Mouse (Mus musculus): Measurements from ENCODE around the gene Uhrf1bp1. TPM values are rescaled to one million over a fixed set of nuclear protein-coding genes. Genes with fewer than 3 reads are reported as not detected.

The Uhrf1bp1 gene
- total and polyA plus RNA-seq, 2 experiments from 2014 or later: 3.4 to 19.9 TPM

GRCm38 (mm10) chr17:27883994-27884393 is 27.8 kb downstream of the Uhrf1bp1 start:
- Histone ChIP-seq H3K27ac (no peak overlapping the region), H3K4me2 (ENCODE audit: low read depth, low read length) (no peak overlapping the region), H3K36me3 (ENCODE audit: insufficient read depth, low read length) (peaks cover 68% of the 10 kb centered on the region), H3K9me3 (ENCODE audit: low read length) (no peaks in the 10 kb centered on the region), H3K4me1 (ENCODE audit: insufficient read depth, low read length) (no peaks in the 10 kb centered on the region), H3K27me3 (ENCODE audit: insufficient read depth, low read length) (no peaks in the 10 kb centered on the region), H3K4me3 (ENCODE audit: low read length) (no peak overlapping the region), H3K9ac (replicated peaks; ENCODE audit: low read length) (no peak overlapping the region)
- 91% methylated on average over 6 of the region's 6 CpGs for WGBS
- ATAC-seq: no peak
- DNase-seq (ENCODE audit: low spot score): no peak
- TF ChIP-seq CTCF (IDR thresholded peaks at IDR 0.05; ENCODE audit: low read depth): no peak

- 78% methylated on average over 19 of the region's 19 CpGs for WGBS
- H3K4me1 ChIP-seq (ENCODE audit: insufficient read depth, low read length): no peaks in the 10 kb centered on the region
- H3K9ac ChIP-seq (replicated peaks; ENCODE audit: low read length): no peak overlapping the region
- no peak overlapping the region for H3K27ac ChIP-seq
- no peak overlapping the region for H3K4me3 ChIP-seq (ENCODE audit: low read length)
- peaks cover 58% of the 10 kb centered on the region for H3K36me3 ChIP-seq (ENCODE audit: insufficient read depth, low read length)
- 0 out of 2 replicates have a peak, but pooled peaks have one; percentile 21 for ATAC-seq
- H3K4me2 ChIP-seq (ENCODE audit: low read depth, low read length): no peak overlapping the region
- no peaks in the 10 kb centered on the region for H3K27me3 ChIP-seq (ENCODE audit: insufficient read depth, low read length)
- DNase-seq (ENCODE audit: low spot score): peak; percentile 17
- TF ChIP-seq CTCF (IDR thresholded peaks at IDR 0.05; ENCODE audit: low read depth): peak; percentile 40
- H3K9me3 ChIP-seq (ENCODE audit: low read length): no peaks in the 10 kb centered on the region
These were observed 30.4 kb downstream of the Uhrf1bp1 start for GRCm38 (mm10) chr17:27886499-27887210.

- peak overlapping the region; percentile 92 for H3K4me3 ChIP-seq (ENCODE audit: low read length)
- H3K4me1 ChIP-seq (ENCODE audit: insufficient read depth, low read length): peaks cover 19% of the 10 kb centered on the region
- H3K9me3 ChIP-seq (ENCODE audit: low read length): no peaks in the 10 kb centered on the region
- peak overlapping the region; percentile 77 for H3K27ac ChIP-seq
- peak overlapping the region; percentile 90 for H3K9ac ChIP-seq (replicated peaks; ENCODE audit: low read length)
- peaks cover 18% of the 10 kb centered on the region for H3K36me3 ChIP-seq (ENCODE audit: insufficient read depth, low read length)
- WGBS: under 1% methylated on average over 45 of the region's 45 CpGs
- H3K4me2 ChIP-seq (ENCODE audit: low read depth, low read length): peak overlapping the region; percentile 96
- ATAC-seq: peak; percentile 71
- peak; percentile 96 for DNase-seq (ENCODE audit: low spot score)
- no peaks in the 10 kb centered on the region for H3K27me3 ChIP-seq (ENCODE audit: insufficient read depth, low read length)
- TF ChIP-seq CTCF (IDR thresholded peaks at IDR 0.05; ENCODE audit: low read depth): peak; percentile 59
These were observed 51.4 kb downstream of the Uhrf1bp1 start for GRCm38 (mm10) chr17:27907512-27908205.

GRCm38 (mm10) chr17:27908206-27908887 is 52.1 kb downstream of the Uhrf1bp1 start:
- peak overlapping the region; percentile 96 for H3K4me2 ChIP-seq (ENCODE audit: low read depth, low read length)
- peak overlapping the region; percentile 92 for H3K4me3 ChIP-seq (ENCODE audit: low read length)
- peaks cover 11% of the 10 kb centered on the region; the same call in 1 of the 2 replicates for H3K36me3 ChIP-seq (ENCODE audit: insufficient read depth, low read length)
- no peak; the same call in 1 of the 2 replicates for TF ChIP-seq CTCF (IDR thresholded peaks at IDR 0.05; ENCODE audit: low read depth)
- H3K4me1 ChIP-seq (ENCODE audit: insufficient read depth, low read length): peaks cover 19% of the 10 kb centered on the region
- under 1% methylated on average over 11 of the region's 12 CpGs for WGBS
- no peaks in the 10 kb centered on the region for H3K27me3 ChIP-seq (ENCODE audit: insufficient read depth, low read length)
- no peak for DNase-seq (ENCODE audit: low spot score)
- peak overlapping the region; percentile 91 for H3K27ac ChIP-seq
- no peak for ATAC-seq
- H3K9me3 ChIP-seq (ENCODE audit: low read length): no peaks in the 10 kb centered on the region
- H3K9ac ChIP-seq (replicated peaks; ENCODE audit: low read length): peak overlapping the region; percentile 90

GRCm38 (mm10) chr17:27908888-27909621 is 52.8 kb downstream of the Uhrf1bp1 start, which contains the start of gene Anks1:
TSS of gene Anks1 (plus strand) at chr17:27909306.
- peak; percentile 61; the same call in 1 of the 2 replicates for TF ChIP-seq CTCF (IDR thresholded peaks at IDR 0.05; ENCODE audit: low read depth)

More at GRCm38 (mm10) chr17:27908888-27909621, 52.8 kb downstream of the Uhrf1bp1 start, which contains the start of gene Anks1:
- peak within 1 kb of the TSS; percentile 92 for H3K4me3 ChIP-seq (ENCODE audit: low read length)
- H3K27me3 ChIP-seq (ENCODE audit: insufficient read depth, low read length): no peaks in the 10 kb centered on the region
- ATAC-seq (peak; percentile 92), DNase-seq (ENCODE audit: low spot score) (peak; percentile 94)
- peak within 1 kb of the TSS; percentile 91 for H3K27ac ChIP-seq
- peaks cover 6% of the 10 kb centered on the region; the same call in 1 of the 2 replicates for H3K36me3 ChIP-seq (ENCODE audit: insufficient read depth, low read length)
- H3K4me2 ChIP-seq (ENCODE audit: low read depth, low read length): peak within 1 kb of the TSS; percentile 96
- H3K4me1 ChIP-seq (ENCODE audit: insufficient read depth, low read length): peaks cover 19% of the 10 kb centered on the region
- WGBS: under 1% methylated on average over 69 of the region's 78 CpGs
- no peaks in the 10 kb centered on the region for H3K9me3 ChIP-seq (ENCODE audit: low read length)
- H3K9ac ChIP-seq (replicated peaks; ENCODE audit: low read length): peak within 1 kb of the TSS; percentile 73

Measured in hindbrain, postnatal 0 days (tissue).